Mouse (Mus musculus): ENCODE data around the gene Tmem132b. TPM values are rescaled to one million over a fixed set of nuclear protein-coding genes. Genes with fewer than 3 reads are reported as not detected.
"Not testable (repeated sequence)": the region's sequence is repeated elsewhere in the genome, so short reads cannot be mapped to it uniquely, and the experiment has no call there.

The Tmem132b gene
- 1 to 10 TPM; 1.8 to 2.2 TPM for total RNA-seq (2021)
- long read RNA-seq, experiment 1, result 0 reads
- long read RNA-seq, experiment 2, partial matches to known transcripts, result 0 of 2 reads
- long read RNA-seq, experiment 2, other reads (novel, unspliced or antisense), result 2 of 2 reads

- no peak for DNase-seq (ENCODE audit: low spot score in 2 of 2)
Observed at GRCm38 (mm10) chr5:125531634-125532033, at the start of gene Tmem132b. Tmem132b (plus strand) TSS chr5:125531774.

- no peak for DNase-seq (ENCODE audit: low spot score in 2 of 2)
Observed at GRCm38 (mm10) chr5:125482474-125482873, 49.1 kb upstream of the Tmem132b start.

- no peak for DNase-seq (ENCODE audit: low spot score in 2 of 2)
Observed at GRCm38 (mm10) chr5:125483712-125484611, 47.6 kb upstream of the Tmem132b start.

GRCm38 (mm10) chr5:125485031-125485778, 46.4 kb upstream of the Tmem132b start:
- no peak for DNase-seq (ENCODE audit: low spot score in 2 of 2)

GRCm38 (mm10) chr5:125486088-125486487, 45.5 kb upstream of the Tmem132b start:
- no peak for DNase-seq (ENCODE audit: low spot score in 2 of 2)

- no peak for DNase-seq (ENCODE audit: low spot score in 2 of 2)
Observed at GRCm38 (mm10) chr5:125487375-125488115, 44.0 kb upstream of the Tmem132b start.

GRCm38 (mm10) chr5:125488116-125488455, 43.5 kb upstream of the Tmem132b start:
- DNase-seq (ENCODE audit: low spot score in 2 of 2), result no peak

- DNase-seq (ENCODE audit: low spot score in 2 of 2), result not testable (repeated sequence)
Observed at GRCm38 (mm10) chr5:125488953-125489352, 42.6 kb upstream of the Tmem132b start.

GRCm38 (mm10) chr5:125491107-125491506, 40.5 kb upstream of the Tmem132b start:
- DNase-seq (ENCODE audit: low spot score in 2 of 2), result no peak

GRCm38 (mm10) chr5:125492379-125493092, 39.0 kb upstream of the Tmem132b start:
- no peak for DNase-seq (ENCODE audit: low spot score in 2 of 2)

GRCm38 (mm10) chr5:125493093-125493423, 38.5 kb upstream of the Tmem132b start:
- no peak for DNase-seq (ENCODE audit: low spot score in 2 of 2)

- DNase-seq (ENCODE audit: low spot score in 2 of 2), result no peak
Observed at GRCm38 (mm10) chr5:125495655-125496054, 35.9 kb upstream of the Tmem132b start.

- peak in 1 of 2 experiments; percentile 31 for DNase-seq (ENCODE audit: low spot score in 2 of 2)
Observed at GRCm38 (mm10) chr5:125497821-125498600, 33.6 kb upstream of the Tmem132b start.

GRCm38 (mm10) chr5:125501505-125501904, 30.1 kb upstream of the Tmem132b start:
- DNase-seq (ENCODE audit: low spot score in 2 of 2), result no peak

GRCm38 (mm10) chr5:125502186-125502585, 29.4 kb upstream of the Tmem132b start:
- DNase-seq (ENCODE audit: low spot score in 2 of 2), result no peak

GRCm38 (mm10) chr5:125503628-125504027, 27.9 kb upstream of the Tmem132b start:
- DNase-seq (ENCODE audit: low spot score in 2 of 2), result no peak

- no peak for DNase-seq (ENCODE audit: low spot score in 2 of 2)
Observed at GRCm38 (mm10) chr5:125504692-125505091, 26.9 kb upstream of the Tmem132b start.

- no peak for DNase-seq (ENCODE audit: low spot score in 2 of 2)
Observed at GRCm38 (mm10) chr5:125505968-125506367, 25.6 kb upstream of the Tmem132b start.

GRCm38 (mm10) chr5:125507582-125507981, 24.0 kb upstream of the Tmem132b start:
- no peak for DNase-seq (ENCODE audit: low spot score in 2 of 2)

GRCm38 (mm10) chr5:125508006-125508405, 23.6 kb upstream of the Tmem132b start:
- no peak for DNase-seq (ENCODE audit: low spot score in 2 of 2)
